Mouse (Mus musculus): ENCODE measurements around the gene Rpl9-ps1. TPM values are rescaled to one million over a fixed set of nuclear protein-coding genes. Genes with fewer than 3 reads are reported as not detected.

Rpl9-ps1 gene
- polyA plus RNA-seq, 1 experiment, result not detected

DNA sequence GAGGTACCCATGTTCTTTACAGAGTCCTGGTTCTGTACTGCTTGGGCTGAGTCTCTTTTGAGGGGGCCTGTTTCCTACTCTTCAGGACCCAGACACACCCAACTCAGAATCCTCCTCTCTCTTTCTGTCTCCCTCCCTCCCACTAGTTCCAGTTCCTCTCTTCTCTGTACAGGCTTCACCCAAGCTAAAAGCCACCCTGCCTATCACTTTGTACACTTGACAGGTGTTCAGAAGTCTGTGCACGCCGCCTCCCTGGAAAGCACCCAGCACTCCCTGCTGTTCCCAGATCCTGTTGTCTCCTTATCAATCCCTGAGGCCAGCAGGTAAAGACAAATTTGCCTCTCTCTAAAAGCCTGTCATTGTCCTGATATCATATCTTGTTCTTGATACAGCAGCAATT, 34.5 kb downstream of the Rpl9-ps1 start:
- no peaks in the 10 kb centered on the region for H3K27me3 ChIP-seq (ENCODE audit: control insufficient read depth, insufficient read depth, low read length)
- no peak for DNase-seq (ENCODE audit: low read depth in 1 of 2, low spot score in 2 of 2)
- 58% methylated on average over 2 of the region's 2 CpGs for WGBS
- peaks cover 2% of the 10 kb centered on the region; the same call in 1 of the 2 replicates for H3K4me1 ChIP-seq (ENCODE audit: control insufficient read depth, insufficient read depth, insufficient read length)
- no peak for TF ChIP-seq CTCF (IDR thresholded peaks at IDR 0.05; ENCODE audit: extremely low read depth, insufficient read depth, insufficient read length, insufficient replicate concordance)
- no peak for TF ChIP-seq POLR2A (IDR thresholded peaks at IDR 0.05; ENCODE audit: low read depth, low read length)
- H3K36me3 ChIP-seq (ENCODE audit: control insufficient read depth, insufficient read depth, low read length), result no peaks in the 10 kb centered on the region
- no peak overlapping the region for H3K27ac ChIP-seq (ENCODE audit: insufficient read depth, low read length)
- no peak overlapping the region for H3K4me3 ChIP-seq (ENCODE audit: extremely low read depth, insufficient read depth, insufficient read length)

GRCm38 (mm10) chr11:83606396-83606795, 39.0 kb downstream of the Rpl9-ps1 start:
- H3K4me3 ChIP-seq (ENCODE audit: extremely low read depth, insufficient read depth, insufficient read length), result no peak overlapping the region
- H3K27me3 ChIP-seq (ENCODE audit: control insufficient read depth, insufficient read depth, low read length), result no peaks in the 10 kb centered on the region
- WGBS, result 53% methylated on average over 1 of the region's 1 CpGs
- no peak for DNase-seq (ENCODE audit: low read depth in 1 of 2, low spot score in 2 of 2)
- TF ChIP-seq POLR2A (IDR thresholded peaks at IDR 0.05; ENCODE audit: low read depth, low read length) (no peak), CTCF (IDR thresholded peaks at IDR 0.05; ENCODE audit: extremely low read depth, insufficient read depth, insufficient read length, insufficient replicate concordance) (no peak)
- no peak overlapping the region for H3K27ac ChIP-seq (ENCODE audit: insufficient read depth, low read length)
- H3K36me3 ChIP-seq (ENCODE audit: control insufficient read depth, insufficient read depth, low read length), result no peaks in the 10 kb centered on the region
- peaks cover 2% of the 10 kb centered on the region; the same call in 1 of the 2 replicates for H3K4me1 ChIP-seq (ENCODE audit: control insufficient read depth, insufficient read depth, insufficient read length)

GRCm38 (mm10) chr11:83605535-83605934, 39.9 kb downstream of the Rpl9-ps1 start:
- Histone ChIP-seq H3K27me3 (ENCODE audit: control insufficient read depth, insufficient read depth, low read length) (no peaks in the 10 kb centered on the region), H3K36me3 (ENCODE audit: control insufficient read depth, insufficient read depth, low read length) (no peaks in the 10 kb centered on the region), H3K4me1 (ENCODE audit: control insufficient read depth, insufficient read depth, insufficient read length) (no peaks in the 10 kb centered on the region), H3K4me3 (ENCODE audit: extremely low read depth, insufficient read depth, insufficient read length) (no peak overlapping the region), H3K27ac (ENCODE audit: insufficient read depth, low read length) (no peak overlapping the region)
- DNase-seq (ENCODE audit: low read depth in 1 of 2, low spot score in 2 of 2), result no peak
- 83% methylated on average over 3 of the region's 3 CpGs for WGBS
- no peak for TF ChIP-seq POLR2A (IDR thresholded peaks at IDR 0.05; ENCODE audit: low read depth, low read length)
- TF ChIP-seq CTCF (IDR thresholded peaks at IDR 0.05; ENCODE audit: extremely low read depth, insufficient read depth, insufficient read length, insufficient replicate concordance), result no peak

DNA sequence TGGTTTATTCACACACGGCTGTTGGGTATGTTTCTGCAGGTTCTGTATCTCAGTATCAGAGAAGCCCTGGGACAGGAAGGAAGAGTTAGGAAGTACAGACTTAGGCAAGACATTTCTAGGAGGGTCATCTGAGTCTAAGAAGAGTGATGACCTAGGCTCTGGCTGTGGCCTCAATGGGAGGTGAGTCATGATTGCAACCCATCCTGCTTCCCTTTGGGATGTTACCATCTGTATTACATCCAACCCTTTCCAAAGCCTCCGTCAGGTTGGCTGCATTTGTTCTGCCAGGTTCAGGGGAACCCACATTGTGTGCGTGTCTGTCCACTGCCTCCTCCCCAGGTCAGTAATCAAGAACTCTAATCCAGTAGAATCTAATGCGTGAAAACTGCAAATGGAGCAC, 40.7 kb downstream of the Rpl9-ps1 start:
- Histone ChIP-seq H3K27me3 (ENCODE audit: control insufficient read depth, insufficient read depth, low read length) (no peaks in the 10 kb centered on the region), H3K4me1 (ENCODE audit: control insufficient read depth, insufficient read depth, insufficient read length) (no peaks in the 10 kb centered on the region), H3K36me3 (ENCODE audit: control insufficient read depth, insufficient read depth, low read length) (no peaks in the 10 kb centered on the region), H3K4me3 (ENCODE audit: extremely low read depth, insufficient read depth, insufficient read length) (no peak overlapping the region), H3K27ac (ENCODE audit: insufficient read depth, low read length) (no peak overlapping the region)
- 89% methylated on average over 4 of the region's 4 CpGs for WGBS
- TF ChIP-seq CTCF (IDR thresholded peaks at IDR 0.05; ENCODE audit: extremely low read depth, insufficient read depth, insufficient read length, insufficient replicate concordance) (no peak), POLR2A (IDR thresholded peaks at IDR 0.05; ENCODE audit: low read depth, low read length) (no peak)
- DNase-seq (ENCODE audit: low read depth in 1 of 2, low spot score in 2 of 2), result no peak

DNA sequence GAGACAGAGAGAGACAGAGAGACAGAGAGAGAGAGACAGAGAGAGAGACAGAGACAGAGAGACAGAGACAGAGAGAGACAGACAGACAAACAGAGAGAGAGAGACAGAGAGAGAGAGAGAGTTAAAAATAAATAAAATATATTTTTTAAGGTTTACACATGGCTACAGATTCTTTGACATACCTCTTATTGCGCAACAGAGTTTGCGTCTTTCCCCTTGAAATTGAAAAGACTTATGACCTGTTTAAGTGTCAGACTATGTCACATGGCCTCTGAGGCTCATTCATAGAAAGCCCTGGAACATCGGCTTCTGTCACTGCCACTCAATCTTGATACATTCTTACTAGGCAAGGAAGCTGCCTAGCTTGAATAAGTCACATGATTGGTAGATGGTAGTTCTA, 42.0 kb downstream of the Rpl9-ps1 start:
- TF ChIP-seq CTCF (IDR thresholded peaks at IDR 0.05; ENCODE audit: extremely low read depth, insufficient read depth, insufficient read length, insufficient replicate concordance) (no peak), POLR2A (IDR thresholded peaks at IDR 0.05; ENCODE audit: low read depth, low read length) (no peak)
- no peak for DNase-seq (ENCODE audit: low read depth in 1 of 2, low spot score in 2 of 2)
- no peak overlapping the region for H3K27ac ChIP-seq (ENCODE audit: insufficient read depth, low read length)
- no peaks in the 10 kb centered on the region for H3K27me3 ChIP-seq (ENCODE audit: control insufficient read depth, insufficient read depth, low read length)
- no peaks in the 10 kb centered on the region for H3K36me3 ChIP-seq (ENCODE audit: control insufficient read depth, insufficient read depth, low read length)
- 82% methylated on average over 3 of the region's 3 CpGs for WGBS
- no peak overlapping the region for H3K4me3 ChIP-seq (ENCODE audit: extremely low read depth, insufficient read depth, insufficient read length)
- H3K4me1 ChIP-seq (ENCODE audit: control insufficient read depth, insufficient read depth, insufficient read length), result no peaks in the 10 kb centered on the region

- Histone ChIP-seq H3K27me3 (ENCODE audit: control insufficient read depth, insufficient read depth, low read length) (no peaks in the 10 kb centered on the region), H3K27ac (ENCODE audit: insufficient read depth, low read length) (no peak overlapping the region), H3K4me1 (ENCODE audit: control insufficient read depth, insufficient read depth, insufficient read length) (peaks cover 4% of the 10 kb centered on the region; the same call in 1 of the 2 replicates), H3K4me3 (ENCODE audit: extremely low read depth, insufficient read depth, insufficient read length) (no peak overlapping the region), H3K36me3 (ENCODE audit: control insufficient read depth, insufficient read depth, low read length) (no peaks in the 10 kb centered on the region)
- DNase-seq (ENCODE audit: low read depth in 1 of 2, low spot score in 2 of 2), result no peak
- no peak for TF ChIP-seq POLR2A (IDR thresholded peaks at IDR 0.05; ENCODE audit: low read depth, low read length)
- TF ChIP-seq CTCF (IDR thresholded peaks at IDR 0.05; ENCODE audit: extremely low read depth, insufficient read depth, insufficient read length, insufficient replicate concordance), result no peak
- 76% methylated on average over 2 of the region's 2 CpGs for WGBS
Measured at GRCm38 (mm10) chr11:83600576-83600975, 44.8 kb downstream of the Rpl9-ps1 start.

DNA sequence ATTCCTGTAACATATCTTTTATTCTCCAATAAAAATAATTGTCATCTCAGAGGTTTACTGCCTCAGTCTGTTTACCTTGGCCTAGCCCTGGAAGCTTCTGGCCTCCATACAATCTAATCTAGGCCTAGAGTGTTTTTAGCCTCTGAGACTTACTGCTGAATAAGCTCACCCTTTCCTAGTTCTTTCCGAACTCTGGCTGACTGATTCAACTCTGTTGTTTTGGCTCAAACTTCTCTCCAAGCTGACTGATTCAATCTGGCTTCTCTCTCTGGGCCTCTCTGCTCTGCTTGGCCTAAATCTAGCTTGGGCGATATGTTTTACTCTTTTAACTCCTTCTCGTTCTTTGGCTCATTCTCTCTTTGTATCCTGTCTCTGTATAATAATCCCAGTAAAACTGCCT, 46.4 kb downstream of the Rpl9-ps1 start:
- TF ChIP-seq POLR2A (IDR thresholded peaks at IDR 0.05; ENCODE audit: low read depth, low read length) (no peak), CTCF (IDR thresholded peaks at IDR 0.05; ENCODE audit: extremely low read depth, insufficient read depth, insufficient read length, insufficient replicate concordance) (no peak)
- Histone ChIP-seq H3K27ac (ENCODE audit: insufficient read depth, low read length) (no peak overlapping the region), H3K4me1 (ENCODE audit: control insufficient read depth, insufficient read depth, insufficient read length) (peaks cover 4% of the 10 kb centered on the region; the same call in 1 of the 2 replicates), H3K36me3 (ENCODE audit: control insufficient read depth, insufficient read depth, low read length) (no peaks in the 10 kb centered on the region), H3K27me3 (ENCODE audit: control insufficient read depth, insufficient read depth, low read length) (no peaks in the 10 kb centered on the region), H3K4me3 (ENCODE audit: extremely low read depth, insufficient read depth, insufficient read length) (no peak overlapping the region)
- DNase-seq (ENCODE audit: low read depth in 1 of 2, low spot score in 2 of 2), result no peak
- WGBS, result 94% methylated on average over 3 of the region's 3 CpGs
